Mouse (Mus musculus) neutrophil, adult 65 days (primary cell): ENCODE results near the gene BC048562. TPM values are rescaled to one million over a fixed set of nuclear protein-coding genes. Genes with fewer than 3 reads are reported as not detected.

Source experiments
- total RNA-seq: library from RNA; stranded (reverse); gene quantifications from 2 replicates; pipeline ENCODE4 v1.2.4, GENCODE M21; 2023

BC048562 gene
- total RNA-seq: not detected in 2 replicates

GRCm38 (mm10) chr9:108436182-108436581 is at the start of gene BC048562:
BC048562 (plus strand) TSS chr9:108436482.

DNA sequence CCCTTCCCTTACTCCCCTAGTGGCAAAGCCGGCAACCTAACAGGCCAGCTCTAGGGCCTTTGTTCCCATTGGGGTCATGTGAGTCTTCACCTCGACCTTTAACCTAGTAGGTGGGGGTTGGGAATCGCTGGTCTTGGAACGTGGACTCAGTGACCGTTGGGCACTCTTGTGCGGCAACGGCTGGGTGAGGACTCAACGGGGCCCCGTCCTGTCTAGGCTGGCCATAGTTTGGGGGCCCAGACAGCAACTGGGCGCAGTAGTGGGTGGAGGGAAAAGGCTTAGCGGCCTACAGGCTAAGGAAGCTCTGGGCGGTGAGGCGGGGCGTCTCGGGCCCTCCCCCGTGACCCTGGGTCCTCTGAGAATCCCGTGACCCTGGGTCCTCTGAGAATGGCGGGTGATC is 43.6 kb upstream of the BC048562 start, which contains the start of gene 1700102P08Rik:
Gene 1700102P08Rik (plus strand): TSS at position 130 of the 400 bp plus-strand sequence.

DNA sequence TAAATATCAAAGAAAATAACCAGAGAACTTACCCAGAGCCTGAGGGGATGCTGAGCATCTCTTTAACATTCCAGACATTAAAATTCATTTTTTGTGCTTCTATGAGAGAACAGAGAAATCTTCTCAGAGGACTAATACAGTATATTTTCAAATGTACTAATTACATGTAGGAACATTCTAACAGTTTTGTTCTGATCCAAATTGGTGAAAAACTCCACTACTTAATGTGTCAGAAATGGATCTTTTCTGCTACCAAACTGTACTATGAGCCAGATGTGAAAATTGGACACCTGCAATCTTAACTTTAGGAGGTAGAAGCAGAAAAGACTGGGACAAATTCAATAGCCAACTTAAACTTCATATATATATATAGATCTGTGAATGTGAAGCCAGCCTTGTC is 7.9 kb upstream of the BC048562 start, which contains the start of gene Ccdc36:
Gene Ccdc36 (minus strand): TSS at position 101 of the 400 bp plus-strand sequence.

DNA sequence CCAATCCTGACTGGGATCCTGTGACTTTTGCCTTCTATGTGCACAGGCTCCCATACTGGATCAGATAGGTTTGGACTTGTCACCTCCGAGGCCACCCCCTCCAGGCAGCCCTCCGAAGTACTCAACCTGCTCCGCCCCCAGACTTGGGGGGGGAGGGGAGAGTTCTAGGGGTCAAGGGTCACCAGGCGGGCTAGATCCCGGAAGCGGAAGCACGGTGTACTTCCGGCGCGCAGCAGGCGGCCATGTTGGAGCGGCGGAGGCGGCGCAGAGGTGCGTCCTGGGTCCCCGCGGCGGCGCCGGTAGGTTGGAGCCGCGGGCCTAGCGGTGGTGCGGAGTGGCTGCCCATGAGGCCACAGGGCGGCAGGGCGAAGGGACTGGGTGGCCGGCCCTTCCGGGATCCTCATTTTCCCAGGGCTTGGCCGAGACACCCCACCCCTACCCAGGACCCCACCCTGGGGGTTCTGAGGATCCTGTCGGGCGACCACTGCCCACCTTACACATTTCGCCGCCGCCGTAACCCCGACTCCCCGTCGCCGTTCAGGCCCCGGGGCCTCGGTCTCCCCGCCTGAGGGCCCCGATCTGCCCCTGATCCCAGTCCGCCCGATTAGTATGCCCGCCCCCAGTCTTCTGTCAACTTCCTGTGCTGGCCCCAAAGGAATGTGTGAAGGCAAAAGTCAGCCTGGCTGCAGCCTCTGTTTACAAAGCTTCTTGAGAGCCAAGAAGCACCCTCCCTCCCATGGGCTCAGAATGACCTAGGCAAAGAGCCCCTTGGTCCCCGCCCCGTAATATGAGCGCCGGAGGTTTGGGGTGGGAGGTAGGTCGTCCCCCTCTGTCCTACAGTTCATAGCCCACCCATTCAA is 24.3 kb downstream of the BC048562 start, which contains the start of gene Ccdc71:
Gene Ccdc71 (plus strand): TSS at position 209 of the 860 bp plus-strand sequence.

DNA sequence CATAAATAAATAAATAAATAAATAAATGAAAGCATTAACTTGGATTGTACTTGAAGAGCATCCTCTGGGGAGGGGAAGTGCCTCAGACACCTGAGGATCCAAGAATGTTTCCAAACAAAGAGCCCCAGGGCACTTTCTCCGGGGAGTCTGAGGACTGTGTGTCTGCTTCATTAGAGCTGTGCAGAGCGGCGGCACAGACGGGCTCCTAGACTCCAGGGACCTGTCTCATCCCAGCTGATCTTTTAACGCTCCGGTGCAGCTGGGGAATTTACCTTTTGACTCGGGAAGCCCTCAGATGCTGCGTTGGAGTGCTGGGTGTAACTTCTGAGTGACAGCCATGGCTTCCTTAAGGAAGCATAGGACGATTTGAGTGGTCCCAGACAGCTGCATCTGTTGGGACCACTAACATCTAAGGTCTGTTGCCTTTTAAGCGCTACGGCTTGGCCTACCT is 24.9 kb downstream of the BC048562 start, which contains the start of gene Klhdc8b:
Gene Klhdc8b (minus strand): TSS at position 401 of the 451 bp plus-strand sequence.

DNA sequence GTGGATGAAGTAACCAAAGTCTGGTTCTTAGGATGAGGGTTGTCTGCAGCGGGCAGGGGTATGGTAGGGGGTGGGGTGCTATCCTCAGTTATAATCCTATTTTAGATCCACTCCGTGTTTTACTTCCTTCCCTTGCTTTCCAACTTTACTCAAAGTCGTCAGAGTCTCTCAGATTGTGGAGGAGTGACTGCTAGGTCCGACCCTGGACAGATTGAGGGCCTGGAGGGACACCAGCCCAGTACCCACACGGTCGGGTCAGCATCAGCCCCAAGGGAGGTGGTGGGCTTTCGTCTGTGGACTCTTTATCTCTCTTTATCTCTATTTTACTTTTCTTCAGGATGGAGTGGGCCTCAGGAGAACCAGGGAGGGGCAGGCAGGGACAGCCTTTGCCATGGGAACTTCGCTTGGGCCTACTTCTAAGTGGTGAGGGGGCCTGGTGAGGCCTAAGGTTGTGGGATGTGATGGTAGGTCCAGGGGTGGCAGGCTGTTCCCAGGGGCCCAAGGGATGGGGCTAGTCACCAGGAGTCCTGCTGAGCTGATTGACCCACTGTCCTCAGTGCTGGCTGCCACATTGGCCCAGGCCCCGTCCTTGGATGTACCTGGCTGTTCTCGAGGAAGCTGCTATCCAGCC is 43.6 kb downstream of the BC048562 start, which contains the start of gene Lamb2:
Gene Lamb2 (plus strand): TSS at position 16 of the 631 bp plus-strand sequence.

GRCm38 (mm10) chr9:108490559-108491285 is 54.4 kb downstream of the BC048562 start, which contains the start of gene Usp19:
Usp19 (plus strand) TSS chr9:108490602.

Other genes starting within 250 kb of the BC048562 start
- gene Bsn, start 246.1 kb upstream of the BC048562 start, total RNA-seq: 0.27 and 0.51 TPM in 2 replicates
- 4.5 and 4.8 TPM in 2 replicates for gene Dag1, start 172.5 kb upstream of the BC048562 start, total RNA-seq
- gene Nicn1, start 146.1 kb upstream of the BC048562 start, total RNA-seq: 0.75 and 1.5 TPM in 2 replicates
- gene Amt, start 139.6 kb upstream of the BC048562 start, total RNA-seq: not detected in 2 replicates
- gene Rhoa, start 130.4 kb upstream of the BC048562 start, total RNA-seq: 447 and 476 TPM in 2 replicates
- 10.6 and 11.2 TPM in 2 replicates for gene Tcta, start 130.3 kb upstream of the BC048562 start, total RNA-seq
- gene Gpx1, start 97.6 kb upstream of the BC048562 start, total RNA-seq: 1,218 and 1,262 TPM in 2 replicates
- gene Usp4, start 88.6 kb upstream of the BC048562 start, total RNA-seq: 127 and 168 TPM in 2 replicates
- gene 1700102P08Rik, start 43.7 kb upstream of the BC048562 start, total RNA-seq: 1.1 and 1.5 TPM in 2 replicates
- not detected in 2 replicates for gene Ccdc36, start 8.0 kb upstream of the BC048562 start, total RNA-seq
- 9.9 and 10.5 TPM in 2 replicates for gene Ccdc71, start 24.0 kb downstream of the BC048562 start, total RNA-seq
- 0.59 and 1.6 TPM in 2 replicates for gene Klhdc8b, start 25.1 kb downstream of the BC048562 start, total RNA-seq
- 0.44 and 0.79 TPM in 2 replicates for gene Lamb2, start 43.3 kb downstream of the BC048562 start, total RNA-seq
- 228 and 301 TPM in 2 replicates for gene Usp19, start 54.1 kb downstream of the BC048562 start, total RNA-seq
- gene Qars, start 71.2 kb downstream of the BC048562 start, total RNA-seq: 107 and 121 TPM in 2 replicates
- gene Qrich1, start 80.3 kb downstream of the BC048562 start, total RNA-seq: 116 and 150 TPM in 2 replicates
- 71.0 and 72.2 TPM in 2 replicates for gene Impdh2, start 123.8 kb downstream of the BC048562 start, total RNA-seq
- gene Ndufaf3, start 131.0 kb downstream of the BC048562 start, total RNA-seq: 21.4 and 26.7 TPM in 2 replicates
- gene Dalrd3, start 133.4 kb downstream of the BC048562 start, total RNA-seq: 23.0 and 31.6 TPM in 2 replicates
- gene Wdr6, start 142.3 kb downstream of the BC048562 start, total RNA-seq: 2.0 and 3.8 TPM in 2 replicates
- 0.43 and 0.66 TPM in 2 replicates for gene P4htm, start 161.2 kb downstream of the BC048562 start, total RNA-seq
- gene Arih2, start 212.9 kb downstream of the BC048562 start, total RNA-seq: 164 and 261 TPM in 2 replicates
- gene Slc25a20, start 225.6 kb downstream of the BC048562 start, total RNA-seq: 26.1 and 28.4 TPM in 2 replicates